Mouse (Mus musculus) forebrain, postnatal 0 days (tissue): ENCODE measurements at regions not wholly inside any gene's neighbourhood (a gene's known extent, or its start where the extent isn't known, plus 50 kb on each side); places are given as distances from the start of the nearest gene placed in this dataset.
"Not testable (repeated sequence)": the region's sequence is repeated elsewhere in the genome, so short reads cannot be mapped to it uniquely, and the experiment has no call there.

Experiments
- ATAC-seq: fragments of 200-750 bp; cut with Nextera tagmentation; 2 replicates; pipeline ENCODE4 v1.8.0; 2017; ENCODE audit warnings: mild to moderate bottlenecking, moderate library complexity
- DNase-seq: peaks from one replicate; pipeline ENCODE4 v3.0.0-alpha.2; 2015
- H3K27ac ChIP-seq: fragments of 300-500 bp; sonication (generic); 2 replicates; pipeline ENCODE4 v1.5.1; 2014; ENCODE audit warnings: low read depth, mild to moderate bottlenecking, antibody characterized with exemption, low read length, moderate library complexity, mixed read lengths
- H3K27me3 ChIP-seq: fragments of 300-500 bp; sonication (generic); 2 replicates; pipeline ENCODE4 v1.6.1; 2014; ENCODE audit warnings: mild to moderate bottlenecking, low read length, mixed read lengths; ENCODE audit not compliant: insufficient read depth
- H3K36me3 ChIP-seq: fragments of 300-500 bp; sonication (generic); 2 replicates; pipeline ENCODE4 v1.6.1; 2014; ENCODE audit warnings: mild to moderate bottlenecking, moderate library complexity; ENCODE audit not compliant: insufficient read depth
- H3K4me1 ChIP-seq: fragments of 300-500 bp; sonication (generic); 2 replicates; pipeline ENCODE4 v1.6.1; 2014; ENCODE audit warnings: antibody characterized with exemption; ENCODE audit not compliant: insufficient read depth
- H3K4me2 ChIP-seq: fragments of 300-500 bp; sonication (generic); 2 replicates; pipeline ENCODE4 v1.6.1; 2014; ENCODE audit warnings: low read depth, mild to moderate bottlenecking, moderate library complexity
- H3K4me3 ChIP-seq: fragments of 300-500 bp; sonication (generic); 2 replicates; pipeline ENCODE4 v1.5.1; 2014; ENCODE audit warnings: low read depth, low read length, mixed read lengths
- H3K9ac ChIP-seq: fragments of 300-500 bp; sonication (generic); 2 replicates; pipeline ENCODE4 v1.6.1; 2014; ENCODE audit warnings: mild to moderate bottlenecking
- H3K9me3 ChIP-seq: fragments of 300-500 bp; sonication (generic); 2 replicates; pipeline ENCODE4 v1.6.1; 2016; ENCODE audit warnings: low read length
- CTCF ChIP-seq: sonication (generic); IDR thresholded peaks from 2 replicates; pipeline ENCODE4 v1.5.1; 2016; ENCODE audit warnings: antibody characterized with exemption, control low read depth, low read depth
- WGBS: fragments of 180-500 bp; shearing (Covaris S2); extraction: QIAGEN DNeasy Blood & Tissue Kit; methylation state at CpG from one replicate; pipeline ENCODE4 v1.1.7; 2014; 5-methylcytosine and 5-hydroxymethylcytosine counted together

DNA sequence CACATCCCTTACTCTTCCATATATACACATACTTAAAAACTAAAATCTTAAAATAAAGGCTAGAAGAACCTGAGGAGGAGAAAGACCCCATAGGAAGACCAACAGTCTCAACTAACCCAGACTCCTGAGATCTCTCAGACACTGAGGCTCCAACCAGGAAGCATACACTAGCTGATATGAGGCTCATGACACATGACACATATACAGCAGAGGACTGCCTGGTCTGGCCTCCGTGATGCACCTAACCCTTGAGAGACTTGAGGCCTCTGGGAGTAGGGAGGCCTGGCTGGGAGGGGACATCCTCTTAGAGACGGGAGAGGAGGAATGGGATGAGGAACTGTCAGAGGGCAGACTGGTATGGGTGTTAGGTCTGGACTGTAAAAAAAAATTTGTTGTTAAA lies 75.4 kb downstream of the Gm13691 start:
- DNase-seq (no peak), ATAC-seq (no peak)
- Histone ChIP-seq H3K4me1 (no peaks in the 10 kb centered on the region), H3K27ac (no peak overlapping the region), H3K9ac (no peak overlapping the region), H3K4me2 (no peak overlapping the region), H3K9me3 (no peaks in the 10 kb centered on the region), H3K4me3 (no peak overlapping the region), H3K36me3 (no peaks in the 10 kb centered on the region), H3K27me3 (no peaks in the 10 kb centered on the region)
- 96% methylated on average over 2 of the region's 2 CpGs for WGBS
- no peak for TF ChIP-seq CTCF

DNA sequence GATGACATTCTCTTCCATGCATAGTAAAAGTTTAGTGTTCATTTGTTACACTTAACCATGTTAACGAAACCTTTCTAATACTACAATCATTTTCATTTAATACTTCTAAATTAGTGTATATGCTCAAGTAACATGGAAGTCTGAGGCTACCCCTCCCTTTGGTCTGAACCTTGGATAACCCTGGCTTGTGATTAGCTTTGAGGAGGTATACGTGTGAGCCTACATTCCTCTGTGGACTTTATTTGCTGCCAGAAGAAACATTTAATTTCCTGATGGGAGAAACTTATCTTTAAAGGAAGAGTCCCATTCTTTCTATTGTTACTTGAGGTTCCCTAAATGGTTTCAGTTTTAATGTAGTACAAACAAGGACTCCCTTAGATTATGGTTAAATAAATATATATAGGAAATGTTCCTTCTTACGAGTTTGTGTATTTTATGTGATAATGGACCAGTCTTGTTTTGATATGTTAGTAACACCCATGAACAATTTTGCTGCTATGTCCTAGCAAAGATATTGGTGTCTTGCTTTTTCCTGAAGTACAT lies 75.9 kb downstream of the Gm13691 start:
- WGBS = 94% methylated on average over 3 of the region's 3 CpGs
- Histone ChIP-seq H3K27me3 (no peaks in the 10 kb centered on the region), H3K4me3 (no peak overlapping the region), H3K27ac (no peak overlapping the region), H3K4me1 (no peaks in the 10 kb centered on the region), H3K9me3 (no peaks in the 10 kb centered on the region), H3K36me3 (no peaks in the 10 kb centered on the region), H3K4me2 (no peak overlapping the region), H3K9ac (no peak overlapping the region)
- ATAC-seq (no peak), DNase-seq (no peak)
- TF ChIP-seq CTCF = no peak

DNA sequence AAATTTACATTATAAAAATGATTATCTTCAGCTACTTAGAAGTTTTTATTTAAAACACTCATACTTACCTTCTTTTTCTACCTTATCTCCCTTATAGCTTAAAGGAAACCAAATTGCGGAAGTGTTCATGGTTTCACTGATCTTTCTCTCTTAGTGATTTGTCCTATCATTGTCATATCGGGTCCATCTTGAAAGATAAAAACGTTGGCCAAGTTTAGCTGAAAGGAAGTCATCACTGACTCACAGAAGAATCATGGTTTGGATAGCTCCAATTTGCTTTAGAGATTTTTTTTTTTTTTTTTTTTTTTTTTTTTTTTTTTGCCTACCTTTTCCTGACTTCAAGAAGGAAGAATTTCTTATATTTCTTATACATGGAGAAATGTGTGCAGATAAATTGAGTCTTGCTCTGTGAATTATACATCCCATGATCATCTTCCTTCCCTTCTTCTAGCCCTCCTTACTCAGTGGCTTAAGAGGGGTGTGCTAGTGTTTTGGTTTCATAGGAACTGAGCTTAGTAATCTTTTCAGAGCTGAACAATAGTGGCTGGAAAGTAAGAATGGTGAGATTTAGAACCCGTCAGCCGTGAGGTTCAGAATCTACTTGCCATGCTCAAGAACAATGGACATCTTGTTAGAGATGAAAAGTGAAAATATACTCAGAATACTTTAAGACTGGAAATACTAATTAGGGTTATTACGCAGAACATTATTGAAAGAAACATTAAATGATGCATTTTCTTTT lies 76.6 kb downstream of the Gm13691 start:
- no peak for ATAC-seq
- Histone ChIP-seq H3K9me3 (no peaks in the 10 kb centered on the region), H3K36me3 (no peaks in the 10 kb centered on the region), H3K4me2 (no peak overlapping the region), H3K4me3 (no peak overlapping the region), H3K27me3 (no peaks in the 10 kb centered on the region), H3K4me1 (no peaks in the 10 kb centered on the region), H3K27ac (no peak overlapping the region), H3K9ac (no peak overlapping the region)
- 57% methylated on average over 6 of the region's 6 CpGs for WGBS
- no peak for TF ChIP-seq CTCF
- DNase-seq = no peak

DNA sequence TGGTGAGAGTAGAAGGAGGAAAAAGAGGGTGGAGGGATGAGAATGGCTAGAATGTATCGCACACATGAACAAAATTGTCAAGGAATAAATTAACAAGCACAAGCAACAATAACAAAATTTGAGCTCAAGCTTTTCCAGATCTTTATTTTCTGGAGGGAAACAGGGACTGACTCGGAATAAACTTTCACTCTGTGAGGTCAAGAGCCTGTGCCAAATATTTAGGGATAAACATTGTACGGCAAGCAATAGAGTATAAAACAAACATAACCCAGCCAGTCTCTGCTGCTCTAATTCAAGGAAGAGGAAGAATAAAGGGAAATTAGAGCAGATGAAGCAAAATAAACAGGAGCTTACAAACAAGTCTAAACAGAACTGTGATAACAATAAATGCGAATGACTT lies 78.3 kb downstream of the Gm13691 start:
- no peak overlapping the region for H3K4me2 ChIP-seq
- no peaks in the 10 kb centered on the region for H3K27me3 ChIP-seq
- no peak overlapping the region for H3K9ac ChIP-seq
- ATAC-seq (no peak), DNase-seq (no peak)
- no peaks in the 10 kb centered on the region for H3K9me3 ChIP-seq
- WGBS = 89% methylated on average over 4 of the region's 4 CpGs
- no peaks in the 10 kb centered on the region for H3K4me1 ChIP-seq
- TF ChIP-seq CTCF = no peak
- no peak overlapping the region for H3K4me3 ChIP-seq
- no peak overlapping the region for H3K27ac ChIP-seq
- H3K36me3 ChIP-seq = no peaks in the 10 kb centered on the region

DNA sequence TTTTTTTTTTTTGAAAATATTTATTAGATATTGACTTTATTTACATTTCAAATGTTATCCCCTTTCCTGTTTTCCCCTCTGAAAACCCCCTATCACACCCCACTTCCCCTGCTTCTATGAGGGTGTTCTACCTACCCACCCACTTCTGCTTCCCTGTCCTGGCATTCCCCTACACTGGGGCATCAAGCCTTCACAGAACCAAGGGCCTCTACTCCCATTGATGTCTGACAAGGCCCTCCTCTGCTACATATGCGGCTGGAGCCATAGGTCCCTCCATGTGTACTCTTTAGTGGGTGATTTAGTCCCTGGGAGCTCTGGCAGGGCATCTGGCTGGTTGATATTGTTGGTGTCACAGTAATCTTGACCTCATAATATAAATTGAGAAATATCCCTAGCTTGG lies 79.1 kb downstream of the Gm13691 start:
- H3K4me3 ChIP-seq, H3K27ac ChIP-seq, H3K4me2 ChIP-seq, H3K9me3 ChIP-seq, H3K9ac ChIP-seq, H3K27me3 ChIP-seq, H3K36me3 ChIP-seq, DNase-seq, ATAC-seq, H3K4me1 ChIP-seq: not testable (repeated sequence)
- WGBS = 85% methylated on average over 1 of the region's 1 CpGs

DNA sequence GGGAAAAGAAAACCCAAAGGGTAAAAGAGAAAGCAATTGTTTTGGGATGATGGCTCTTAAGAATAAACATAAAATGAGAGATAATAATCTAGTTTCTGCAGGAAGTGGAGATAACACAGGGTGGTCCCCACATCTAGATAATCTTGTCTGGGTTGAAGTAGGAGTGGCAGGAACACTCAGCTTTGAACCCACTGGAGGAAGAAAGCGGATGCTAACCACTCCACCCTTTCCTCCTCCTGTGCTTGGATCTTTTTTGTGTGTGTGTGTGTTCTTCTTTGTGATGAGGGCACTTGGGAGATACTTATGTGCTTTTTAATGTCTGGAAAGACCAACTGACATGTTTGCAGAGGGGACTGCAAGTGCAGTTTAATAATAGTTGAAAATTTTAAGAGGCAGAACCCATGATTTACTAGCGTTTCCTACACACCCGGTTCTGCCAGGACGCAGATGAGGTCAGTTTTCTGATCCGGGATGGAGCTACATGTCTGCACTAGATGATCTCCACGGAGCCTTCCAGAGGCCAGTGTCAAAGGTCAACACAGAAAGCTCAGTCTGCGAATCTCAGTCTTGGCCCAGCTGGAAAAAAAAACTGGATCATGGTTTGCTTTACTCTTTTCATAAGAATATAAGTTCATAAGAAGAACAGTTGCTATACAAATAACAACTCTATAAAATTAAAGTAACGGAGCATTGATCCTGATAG lies 82.7 kb downstream of the Gm13691 start:
- Histone ChIP-seq H3K9ac (no peak overlapping the region), H3K4me1 (no peaks in the 10 kb centered on the region), H3K4me2 (no peak overlapping the region), H3K27ac (no peak overlapping the region), H3K27me3 (no peaks in the 10 kb centered on the region), H3K36me3 (no peaks in the 10 kb centered on the region), H3K4me3 (no peak overlapping the region), H3K9me3 (no peaks in the 10 kb centered on the region)
- no peak for TF ChIP-seq CTCF
- WGBS = 83% methylated on average over 8 of the region's 8 CpGs
- DNase-seq (no peak), ATAC-seq (no peak)

DNA sequence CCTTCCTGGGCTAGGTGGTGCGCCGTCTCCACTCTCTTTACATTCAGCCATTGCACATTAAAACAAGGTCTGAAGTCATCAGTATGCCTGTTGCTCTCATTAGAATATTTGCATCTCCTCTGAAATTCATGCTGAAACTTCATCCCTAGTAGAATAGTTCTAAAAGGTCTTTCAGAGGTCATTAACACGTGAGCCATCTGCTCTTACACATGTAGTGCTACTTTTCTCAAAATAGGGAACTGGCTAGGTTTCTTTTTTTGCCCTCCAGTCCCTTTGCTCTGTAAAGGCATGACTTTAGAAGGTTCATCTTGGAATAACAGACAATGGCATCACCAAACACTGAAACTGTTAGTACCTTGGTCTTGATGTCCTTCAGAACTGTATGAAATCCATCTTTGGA lies 85.6 kb downstream of the Gm13691 start:
- Histone ChIP-seq H3K4me3 (no peak overlapping the region), H3K4me2 (no peak overlapping the region), H3K27ac (no peak overlapping the region), H3K9ac (no peak overlapping the region), H3K27me3 (no peaks in the 10 kb centered on the region), H3K36me3 (no peaks in the 10 kb centered on the region), H3K9me3 (no peaks in the 10 kb centered on the region), H3K4me1 (no peaks in the 10 kb centered on the region)
- DNase-seq = no peak
- 80% methylated on average over 3 of the region's 3 CpGs for WGBS
- no peak for ATAC-seq
- TF ChIP-seq CTCF = no peak
